Mouse (Mus musculus) C2C12 (cell line): ENCODE data around the gene Acsf3. TPM values are rescaled to one million over a fixed set of nuclear protein-coding genes. Genes with fewer than 3 reads are reported as not detected.

Source experiments
- H3K27me3 ChIP-seq: one replicate; pipeline ENCODE4 v1.6.1; 2011; ENCODE audit not compliant: control insufficient read depth, insufficient read depth, insufficient read length
- H3K36me3 ChIP-seq: one replicate; pipeline ENCODE4 v1.6.1; 2011; ENCODE audit not compliant: control insufficient read depth, insufficient read depth
- H3K4me3 ChIP-seq: one replicate; pipeline ENCODE4 v1.5.1; 2011; ENCODE audit warnings: mild to moderate bottlenecking, control low read depth; ENCODE audit not compliant: poor library complexity, insufficient read depth, severe bottlenecking
- H3K79me2 ChIP-seq: one replicate; pipeline ENCODE4 v1.6.1; 2011; ENCODE audit not compliant: control insufficient read depth, insufficient read depth
- H3K79me3 ChIP-seq: one replicate; pipeline ENCODE4 v1.6.1; 2011; ENCODE audit warnings: low read depth, control low read depth
- H3ac ChIP-seq: one replicate; pipeline ENCODE3; 2011; ENCODE audit warnings: low read depth; ENCODE audit not compliant: control insufficient read depth, insufficient read length
- CEBPB ChIP-seq: IDR thresholded peaks from one replicate; pipeline ENCODE4 v1.6.1; 2011; ENCODE audit warnings: low read depth, mild to moderate bottlenecking, control low read depth, moderate library complexity
- CTCF ChIP-seq: IDR thresholded peaks from one replicate; pipeline ENCODE4 v1.5.1; 2011; ENCODE audit not compliant: control insufficient read depth, insufficient read depth, insufficient read length
- FOSL1 ChIP-seq: IDR thresholded peaks from one replicate; pipeline ENCODE4 v1.8.0; 2011; ENCODE audit warnings: mild to moderate bottlenecking, low read length; ENCODE audit not compliant: poor library complexity, insufficient read depth, severe bottlenecking
- MAX ChIP-seq: IDR thresholded peaks from one replicate; pipeline ENCODE4 v1.6.1; 2011; ENCODE audit warnings: mild to moderate bottlenecking, control low read depth
- MYOD1 ChIP-seq: IDR thresholded peaks from one replicate; pipeline ENCODE4 v1.6.1; 2011; ENCODE audit warnings: low read depth; ENCODE audit not compliant: control insufficient read depth, insufficient read length
- MYOG ChIP-seq: IDR thresholded peaks from one replicate; pipeline ENCODE4 v1.6.1; 2011; ENCODE audit not compliant: control insufficient read depth, insufficient read length; ENCODE audit errors: extremely low read depth
- USF1 ChIP-seq: IDR thresholded peaks from one replicate; pipeline ENCODE4 v1.6.1; 2011; ENCODE audit warnings: low read depth, mild to moderate bottlenecking, control low read depth, moderate library complexity
- polyA plus RNA-seq: library from polyadenylated mRNA; unstranded; fragments of >200 nt; fragmentation: generic; extraction: Trizol; gene quantifications from one replicate; pipeline ENCODE4 v1.2.1, GENCODE M21; 2012; ENCODE audit warnings: missing spikeins

Acsf3 gene
- polyA plus RNA-seq, 1 experiment, result 6.1 TPM

- no peaks in the 10 kb centered on the region for H3K79me3 ChIP-seq
- TF ChIP-seq MYOD1 (no peak), MAX (no peak), FOSL1 (no peak), CEBPB (no peak), USF1 (no peak), CTCF (no peak), MYOG (no peak)
- H3K36me3 ChIP-seq, result no peaks in the 10 kb centered on the region
Observed at GRCm38 (mm10) chr8:122793375-122794174, 18.3 kb downstream of the Acsf3 start.

DNA sequence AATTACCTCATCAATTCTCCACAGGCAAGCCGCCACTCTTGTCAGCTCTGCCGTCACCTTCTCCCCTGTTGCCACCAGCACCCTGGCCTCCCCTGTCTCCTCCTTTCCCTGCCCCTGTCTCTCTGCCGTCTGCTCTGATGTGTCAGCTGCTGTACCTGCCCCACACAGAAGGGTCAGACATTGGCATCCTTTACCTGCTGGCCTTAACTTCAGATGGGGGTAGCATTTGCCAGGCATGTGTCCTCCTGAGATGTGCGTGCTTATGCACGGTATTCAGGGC is 18.8 kb downstream of the Acsf3 start:
- H3K4me3 ChIP-seq, result no peak overlapping the region
- H3K27me3 ChIP-seq, result no peaks in the 10 kb centered on the region
- H3ac ChIP-seq, result no peak overlapping the region
- no peaks in the 10 kb centered on the region for H3K79me3 ChIP-seq
- H3K36me3 ChIP-seq, result no peaks in the 10 kb centered on the region
- TF ChIP-seq CTCF (no peak), FOSL1 (no peak), MYOG (no peak), MAX (no peak), USF1 (no peak), MYOD1 (no peak), CEBPB (no peak)
- no peaks in the 10 kb centered on the region for H3K79me2 ChIP-seq

More at GRCm38 (mm10) chr8:122793375-122794174, 18.3 kb downstream of the Acsf3 start:
- no peak overlapping the region for H3K4me3 ChIP-seq
- no peaks in the 10 kb centered on the region for H3K27me3 ChIP-seq
- H3ac ChIP-seq, result no peak overlapping the region
- no peaks in the 10 kb centered on the region for H3K79me2 ChIP-seq

DNA sequence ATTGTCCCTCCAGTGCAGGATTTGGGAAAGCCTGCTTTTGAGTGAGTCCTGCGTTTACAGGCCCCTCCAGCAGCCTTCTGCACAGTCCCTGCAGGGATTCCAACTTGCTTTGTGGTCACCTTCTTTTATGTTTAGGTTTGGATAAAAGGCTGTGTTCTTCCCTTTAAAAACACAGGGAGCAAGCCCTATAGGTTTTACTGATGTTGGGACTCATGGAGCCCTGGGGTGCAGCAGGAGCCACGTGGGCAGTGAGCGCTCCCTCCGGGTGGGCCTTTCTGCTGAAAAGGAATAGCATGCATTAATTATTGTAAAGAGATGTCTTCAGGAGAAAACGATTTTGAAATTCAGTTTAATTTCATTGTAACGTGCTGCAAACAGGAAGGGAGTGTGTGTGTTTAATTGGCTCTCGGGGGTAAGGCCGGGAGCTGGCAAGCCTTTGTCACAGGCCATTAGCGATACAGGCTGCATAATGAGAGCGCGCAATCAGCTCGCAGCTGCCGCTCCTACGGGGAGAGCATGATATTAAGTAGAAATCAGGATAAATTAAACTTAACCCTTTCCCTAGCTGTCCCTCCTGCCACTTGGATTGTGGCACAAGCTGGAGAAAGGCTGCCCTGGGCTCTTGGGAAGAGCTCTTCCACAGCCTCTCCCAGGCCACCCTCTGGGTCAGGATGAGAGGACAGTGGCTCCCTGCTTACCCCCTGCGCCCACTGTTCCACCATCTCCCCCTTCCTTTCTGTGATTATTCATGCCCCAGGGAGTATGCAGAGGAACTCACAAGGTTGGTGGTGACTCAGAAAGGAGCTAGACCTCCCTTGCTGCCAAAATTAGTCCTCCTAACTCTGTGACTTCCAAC is 28.8 kb downstream of the Acsf3 start:
- Histone ChIP-seq H3ac (no peak overlapping the region), H3K4me3 (no peak overlapping the region), H3K79me3 (no peaks in the 10 kb centered on the region), H3K36me3 (no peaks in the 10 kb centered on the region), H3K27me3 (peaks cover 18% of the 10 kb centered on the region), H3K79me2 (no peaks in the 10 kb centered on the region)
- TF ChIP-seq MYOD1 (no peak), MAX (no peak), USF1 (no peak), MYOG (no peak), CTCF (no peak), CEBPB (no peak), FOSL1 (no peak)

DNA sequence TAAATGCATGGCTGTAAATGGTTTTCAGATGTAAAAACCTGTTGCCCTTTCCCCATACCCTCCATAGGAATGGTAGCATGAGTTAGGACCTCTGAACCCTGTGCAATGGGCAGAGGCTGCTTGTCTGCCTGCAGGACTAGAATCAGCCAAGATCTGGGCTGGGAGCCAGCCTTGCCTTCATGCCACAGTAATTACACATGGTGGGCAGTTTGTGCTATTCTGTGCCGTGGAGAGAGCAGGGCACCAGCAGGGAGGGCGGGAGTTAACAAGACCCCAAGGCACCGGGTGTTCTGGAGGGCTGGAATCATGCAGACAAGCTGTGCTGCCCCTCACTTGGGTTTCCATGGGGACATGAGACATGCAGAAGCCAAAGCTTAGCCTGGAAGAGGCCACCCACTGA is 30.1 kb downstream of the Acsf3 start:
- H3K79me2 ChIP-seq, result no peaks in the 10 kb centered on the region
- H3K79me3 ChIP-seq, result no peaks in the 10 kb centered on the region
- peaks cover 19% of the 10 kb centered on the region for H3K27me3 ChIP-seq
- H3ac ChIP-seq, result no peak overlapping the region
- H3K36me3 ChIP-seq, result no peaks in the 10 kb centered on the region
- no peak overlapping the region for H3K4me3 ChIP-seq
- TF ChIP-seq CEBPB, result no peak
- no peak for TF ChIP-seq FOSL1
- TF ChIP-seq USF1, result no peak
- TF ChIP-seq MYOG, result no peak
- TF ChIP-seq MAX, result no peak
- TF ChIP-seq CTCF, result no peak
- TF ChIP-seq MYOD1, result no peak

DNA sequence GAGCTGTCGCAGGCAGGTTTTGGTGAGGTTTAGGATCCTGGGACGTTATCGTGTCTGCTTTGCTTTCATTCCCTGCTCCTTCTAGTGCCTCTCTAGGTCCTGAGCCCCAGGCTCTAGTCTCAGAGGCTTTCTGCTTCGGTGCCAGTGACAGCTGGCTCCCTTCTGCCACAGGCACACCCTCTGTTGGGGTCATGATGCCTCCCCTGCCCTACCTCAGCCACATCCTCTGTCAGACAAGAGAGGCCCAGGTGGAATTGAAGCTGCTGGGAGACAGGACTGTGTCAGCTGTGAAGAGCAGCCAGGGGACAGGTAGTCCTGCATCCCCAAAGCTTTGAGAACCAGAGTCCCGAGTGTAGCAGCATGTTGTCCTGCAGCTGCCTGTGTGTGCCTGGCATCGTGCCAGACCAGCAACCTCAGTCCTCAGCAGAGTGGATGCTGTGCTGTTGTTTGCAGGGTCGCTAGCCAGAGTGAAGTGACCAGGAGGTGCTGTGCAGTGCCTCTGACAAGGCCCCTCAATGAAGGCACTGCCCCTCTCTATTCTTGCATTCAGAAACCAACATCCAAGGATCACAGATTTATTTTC is 31.8 kb downstream of the Acsf3 start:
- no peak overlapping the region for H3ac ChIP-seq
- H3K79me2 ChIP-seq, result no peaks in the 10 kb centered on the region
- H3K36me3 ChIP-seq, result no peaks in the 10 kb centered on the region
- no peak for TF ChIP-seq MYOG
- no peak for TF ChIP-seq FOSL1
- no peak for TF ChIP-seq CEBPB
- no peak for TF ChIP-seq CTCF
- TF ChIP-seq USF1, result no peak
- no peaks in the 10 kb centered on the region for H3K79me3 ChIP-seq
- peaks cover 22% of the 10 kb centered on the region for H3K27me3 ChIP-seq
- no peak overlapping the region for H3K4me3 ChIP-seq
